Comparison of ENCODE assay signal across 9 mouse cellular contexts in genomic region chr16:32246351-32246791, GRCm38 (mm10). TPM values are rescaled to one million over a fixed set of nuclear protein-coding genes. Genes with fewer than 3 reads are reported as not detected.
DNase-seq lines count a peak whose midpoint lies in the region; ATAC-seq and TF ChIP-seq lines count a peak whose summit lies in the region.
"Had no signal": no experiment of that assay in that cellular context is flagged by ENCODE, and none has a peak within 500 bp of the region (broad histone marks: within the 10 kb centered on the region; RNA-seq: fewer than 3 reads in every experiment).

No protein-coding gene starts in this region.

- peak overlapping the region; percentile 61 for H3K27ac ChIP-seq in ES-E14 (ENCODE audit: insufficient read depth, low read depth, low read length, poor library complexity, severe bottlenecking)
- H3K27ac ChIP-seq in embryonic facial prominence, embryonic 13.5 days, result peak overlapping the region; percentile 94
- peak overlapping the region; percentile 97 for H3K27ac ChIP-seq in heart, embryonic 15.5 days
- peak overlapping the region; percentile 97 for H3K27ac ChIP-seq in lung, embryonic 15.5 days

- H3K9me3 ChIP-seq in ES-E14 (ENCODE audit: control insufficient read depth, insufficient read depth, low read depth, low read length), result no peaks in the 10 kb centered on the region
- no peaks in the 10 kb centered on the region for H3K9me3 ChIP-seq in embryonic facial prominence, embryonic 13.5 days
- H3K9me3 ChIP-seq in heart, embryonic 15.5 days (replicated peaks), result no peaks in the 10 kb centered on the region
- no peaks in the 10 kb centered on the region for H3K9me3 ChIP-seq in lung, embryonic 15.5 days

- H3K4me3 ChIP-seq in ES-E14 (ENCODE audit: insufficient read depth in 1 of 2, low read depth in 1 of 2, low read length in 2 of 2, poor library complexity in 1 of 2, severe bottlenecking in 1 of 2), result peak overlapping the region; percentile 72 to 91
- H3K4me3 ChIP-seq in embryonic facial prominence, embryonic 13.5 days, result peak overlapping the region; percentile 92
- peak overlapping the region; percentile 89 for H3K4me3 ChIP-seq in heart, embryonic 15.5 days
- H3K4me3 ChIP-seq in lung, embryonic 15.5 days, result peak overlapping the region; percentile 90

- peaks cover 0 to 6% of the 10 kb centered on the region in 2 experiments; a peak in 1 of 4 replicates for H3K4me1 ChIP-seq in ES-E14 (ENCODE audit: control insufficient read depth in 2 of 2, insufficient read depth in 2 of 2, low read length in 2 of 2, poor library complexity in 1 of 2)
- H3K4me1 ChIP-seq in embryonic facial prominence, embryonic 13.5 days, result peaks cover 23% of the 10 kb centered on the region
- H3K4me1 ChIP-seq in heart, embryonic 15.5 days (replicated peaks), result peaks cover 28% of the 10 kb centered on the region
- peaks cover 26% of the 10 kb centered on the region for H3K4me1 ChIP-seq in lung, embryonic 15.5 days

- peak overlapping the region; percentile 59 for H3K4me2 ChIP-seq in embryonic facial prominence, embryonic 13.5 days
- H3K4me2 ChIP-seq in heart, embryonic 15.5 days, result peak overlapping the region; percentile 79
- peak overlapping the region; percentile 59 for H3K4me2 ChIP-seq in lung, embryonic 15.5 days

- WGBS in embryonic facial prominence, embryonic 13.5 days, result 0% methylated on average over 41 of the region's 41 CpGs
- WGBS in heart, embryonic 15.5 days, result under 1% methylated on average over 36 of the region's 41 CpGs
- WGBS in lung, embryonic 15.5 days, result under 1% methylated on average over 41 of the region's 41 CpGs

- peak overlapping the region; percentile 82 for H3K9ac ChIP-seq in ES-E14 (ENCODE audit: insufficient read depth, low read depth, low read length, poor library complexity, severe bottlenecking)
- peak overlapping the region; percentile 94 for H3K9ac ChIP-seq in embryonic facial prominence, embryonic 13.5 days
- peak overlapping the region; percentile 98 for H3K9ac ChIP-seq in heart, embryonic 15.5 days
- H3K9ac ChIP-seq in lung, embryonic 15.5 days, result peak overlapping the region; percentile 94

- peak; percentile 24 for DNase-seq in ES-E14 (ENCODE audit: low read depth, low spot score)
- peak; percentile 25 to 31 for DNase-seq in adrenal gland, postnatal 4 days (ENCODE audit: low spot score in 2 of 2)
- DNase-seq in kidney, postnatal 25 days, result peak; percentile 46 to 77
- peak; percentile 58 for DNase-seq in retina, postnatal 1 day
- DNase-seq in urinary bladder, postnatal 14 days (ENCODE audit: low spot score), result peak; percentile 45

- no peaks in the 10 kb centered on the region for H3K36me3 ChIP-seq in ES-E14 (ENCODE audit: control insufficient read depth, insufficient read depth, low read length, poor library complexity, severe bottlenecking)
- H3K36me3 ChIP-seq in embryonic facial prominence, embryonic 13.5 days, result no peaks in the 10 kb centered on the region; the same call in 1 of the 2 replicates
- no peaks in the 10 kb centered on the region for H3K36me3 ChIP-seq in heart, embryonic 15.5 days
- no peaks in the 10 kb centered on the region for H3K36me3 ChIP-seq in lung, embryonic 15.5 days

- no peaks in the 10 kb centered on the region for H3K27me3 ChIP-seq in embryonic facial prominence, embryonic 13.5 days
- H3K27me3 ChIP-seq in heart, embryonic 15.5 days, result no peaks in the 10 kb centered on the region
- H3K27me3 ChIP-seq in lung, embryonic 15.5 days, result no peaks in the 10 kb centered on the region

- ATAC-seq in embryonic facial prominence, embryonic 13.5 days (ENCODE audit: insufficient number of reproducible peaks, insufficient read depth, low FRiP score, low TSS enrichment, low read depth), result peak; percentile 60
- ATAC-seq in heart, embryonic 15.5 days (replicated peaks; ENCODE audit: insufficient number of reproducible peaks, insufficient read depth, low FRiP score, low read depth), result peak; percentile 60
- no peak; the same call in 1 of the 2 replicates for ATAC-seq in lung, embryonic 15.5 days (ENCODE audit: borderline replicate concordance, extremely low read depth, low FRiP score, low TSS enrichment)

- in situ Hi-C loops in ES-E14 (cut with MboI; ENCODE audit: low sequenced_read_pairs in 2 of 2, unreplicated experiment in 2 of 2), result no loop called here

TF ChIP-seq in ES-E14, 5 proteins besides CTCF, POLR2A, EP300 and RAD21:
- no peak for TF ChIP-seq MAFK (IDR thresholded peaks at IDR 0.05; ENCODE audit: insufficient read depth, low read depth, low read length)
- no peak for TF ChIP-seq ZNF384 (IDR thresholded peaks at IDR 0.05; ENCODE audit: low read depth, low read length)
- TF ChIP-seq ZC3H11A (IDR thresholded peaks at IDR 0.05; ENCODE audit: borderline replicate concordance, low read depth, low read length), result no peak
- TF ChIP-seq CHD2 (IDR thresholded peaks at IDR 0.05; ENCODE audit: low read depth, low read length), result no peak
- TF ChIP-seq HCFC1 (IDR thresholded peaks at IDR 0.05; ENCODE audit: borderline replicate concordance, insufficient read depth, low read length), result no peak

RNA-seq across cellular contexts. Expression of gene Fbxo45, which starts 0.6 kb away (rescaled TPM):
- 11.4 and 14.2 TPM in 2 replicates for total RNA-seq in ES-E14 (2012; rRNA removed)
- total RNA-seq in adrenal gland, postnatal 4 days (2021), result 10 to 100 TPM; 26.9 to 27.3 TPM
- 7.3 and 11.0 TPM in 2 replicates for polyA plus RNA-seq in embryonic facial prominence, embryonic 13.5 days (2015; fragmentation: Nextera tagmentation; extraction: Ambion mirVana)
- 8.7 and 11.0 TPM in 2 replicates for polyA plus RNA-seq in heart, embryonic 15.5 days (2015; fragmentation: Nextera tagmentation; extraction: Ambion mirVana)
- 16.6 and 17.2 TPM in 2 replicates for polyA plus RNA-seq in lung, embryonic 15.5 days (2015; fragmentation: Nextera tagmentation; extraction: Ambion mirVana)

RNA-seq across cellular contexts. Expression of gene Wdr53, which starts 0.7 kb away (rescaled TPM):
- total RNA-seq in ES-E14 (2012; rRNA removed), result 11.5 and 14.9 TPM in 2 replicates
- total RNA-seq in adrenal gland, postnatal 4 days (2021), result 10 to 100 TPM; 16.5 to 17.9 TPM
- polyA plus RNA-seq in embryonic facial prominence, embryonic 13.5 days (2015; fragmentation: Nextera tagmentation; extraction: Ambion mirVana), result 21.3 and 23.4 TPM in 2 replicates
- polyA plus RNA-seq in heart, embryonic 15.5 days (2015; fragmentation: Nextera tagmentation; extraction: Ambion mirVana), result 9.5 and 10.6 TPM in 2 replicates
- polyA plus RNA-seq in lung, embryonic 15.5 days (2015; fragmentation: Nextera tagmentation; extraction: Ambion mirVana), result 19.5 TPM in 2 replicates

RNA-seq across cellular contexts. Expression of gene Smco1, which starts 24.9 kb away (rescaled TPM):
- not detected in 2 replicates for total RNA-seq in ES-E14 (2012; rRNA removed)
- under 1 TPM; 0.20 to 0.23 TPM for total RNA-seq in adrenal gland, postnatal 4 days (2021)
- polyA plus RNA-seq in embryonic facial prominence, embryonic 13.5 days (2015; fragmentation: Nextera tagmentation; extraction: Ambion mirVana), result 0.18 TPM in 1 of 2 replicates, not detected in the other
- polyA plus RNA-seq in heart, embryonic 15.5 days (2015; fragmentation: Nextera tagmentation; extraction: Ambion mirVana), result 0.16 and 0.29 TPM in 2 replicates
- polyA plus RNA-seq in lung, embryonic 15.5 days (2015; fragmentation: Nextera tagmentation; extraction: Ambion mirVana), result 0.11 TPM in 1 of 2 replicates, not detected in the other
- total RNA-seq: neutrophil, adult 5-6 weeks had no signal

RNA-seq across cellular contexts. Expression of gene Rnf168, which starts 30.9 kb away (rescaled TPM):
- 21.3 and 28.2 TPM in 2 replicates for total RNA-seq in ES-E14 (2012; rRNA removed)
- 10 to 100 TPM; 29.5 to 32.8 TPM for total RNA-seq in adrenal gland, postnatal 4 days (2021)
- polyA plus RNA-seq in embryonic facial prominence, embryonic 13.5 days (2015; fragmentation: Nextera tagmentation; extraction: Ambion mirVana), result 40.3 and 41.6 TPM in 2 replicates
- polyA plus RNA-seq in heart, embryonic 15.5 days (2015; fragmentation: Nextera tagmentation; extraction: Ambion mirVana), result 18.6 and 21.4 TPM in 2 replicates
- 35.8 and 36.7 TPM in 2 replicates for polyA plus RNA-seq in lung, embryonic 15.5 days (2015; fragmentation: Nextera tagmentation; extraction: Ambion mirVana)
